Comparison of ENCODE assay signal across 8 mouse cellular contexts in genomic region chr12:79006076-79006475, GRCm38 (mm10). TPM values are rescaled to one million over a fixed set of nuclear protein-coding genes. Genes with fewer than 3 reads are reported as not detected.
A peak's percentile ranks its signal among the peaks of the same experiment; 100 is the strongest.
DNase-seq lines count a peak whose midpoint lies in the region; ATAC-seq and TF ChIP-seq lines count a peak whose summit lies in the region.

No protein-coding gene starts in this region.

- H3K27ac ChIP-seq in lung, embryonic 16.5 days (ENCODE audit: low read length): no peak overlapping the region
- H3K27ac ChIP-seq in limb, embryonic 10.5 days: no peak overlapping the region
- no peak overlapping the region for H3K27ac ChIP-seq in olfactory bulb, adult 2 months (ENCODE audit: insufficient read depth, low read depth, low read length)

- ATAC-seq in lung, embryonic 16.5 days (ENCODE audit: low read depth): no peak

- TF ChIP-seq POLR2A in olfactory bulb, adult 2 months (IDR thresholded peaks at IDR 0.05; ENCODE audit: insufficient read depth, low read depth, low read length): no peak

- H3K4me2 ChIP-seq in lung, embryonic 16.5 days (ENCODE audit: low read depth, low read length): peak overlapping the region; percentile 87

- peaks cover 4% of the 10 kb centered on the region for H3K4me1 ChIP-seq in lung, embryonic 16.5 days (replicated peaks; ENCODE audit: control insufficient read depth, insufficient read depth, low read length)
- peaks cover 8% of the 10 kb centered on the region for H3K4me1 ChIP-seq in limb, embryonic 10.5 days
- H3K4me1 ChIP-seq in olfactory bulb, adult 2 months (ENCODE audit: control insufficient read depth, insufficient read depth, low read length): peaks cover 12% of the 10 kb centered on the region; the same call in 1 of the 2 replicates

- no peaks in the 10 kb centered on the region; the same call in 1 of the 2 replicates for H3K27me3 ChIP-seq in lung, embryonic 16.5 days (ENCODE audit: control insufficient read depth, insufficient read depth, low read depth, low read length)
- H3K27me3 ChIP-seq in limb, embryonic 10.5 days (ENCODE audit: low read depth, poor library complexity, severe bottlenecking): peaks cover 60% of the 10 kb centered on the region

- H3K36me3 ChIP-seq in lung, embryonic 16.5 days (ENCODE audit: control insufficient read depth, insufficient read depth, low read length): no peaks in the 10 kb centered on the region
- H3K36me3 ChIP-seq in limb, embryonic 10.5 days: no peaks in the 10 kb centered on the region

- no peak for TF ChIP-seq CTCF in olfactory bulb, adult 2 months (IDR thresholded peaks at IDR 0.05; ENCODE audit: insufficient read depth, low read depth, low read length)

- DNase-seq in cerebellum, adult 18-20 months: peak; percentile 57 to 62
- DNase-seq in cerebellum, adult 11-12 months: no peak
- DNase-seq in lung, postnatal 10 days: no peak
- DNase-seq in limb, embryonic 10.5 days (ENCODE audit: low spot score): no peak
- no peak for DNase-seq in thymus, adult 18-20 months
- no peak for DNase-seq in gastrocnemius, adult 8-10 months (ENCODE audit: low spot score in 2 of 2)

- no peaks in the 10 kb centered on the region for H3K9me3 ChIP-seq in lung, embryonic 16.5 days (ENCODE audit: control insufficient read depth, low read length)
- H3K9me3 ChIP-seq in limb, embryonic 10.5 days (replicated peaks): no peaks in the 10 kb centered on the region

- WGBS in lung, embryonic 16.5 days: 29% methylated on average over 9 of the region's 9 CpGs
- 33% methylated on average over 9 of the region's 9 CpGs for WGBS in limb, embryonic 10.5 days
- WGBS in olfactory bulb, adult 2 months: 32% methylated on average over 9 of the region's 9 CpGs

- peak overlapping the region; percentile 81 for H3K9ac ChIP-seq in lung, embryonic 16.5 days (ENCODE audit: low read length)

- peak overlapping the region; percentile 90 for H3K4me3 ChIP-seq in lung, embryonic 16.5 days (ENCODE audit: low read length)
- peak overlapping the region; percentile 96 for H3K4me3 ChIP-seq in limb, embryonic 10.5 days
- H3K4me3 ChIP-seq in olfactory bulb, adult 2 months (ENCODE audit: insufficient read depth, low read depth, low read length): peak overlapping the region; percentile 94

RNA-seq across cellular contexts. Expression of gene Tmem229b, which starts 1.4 kb away (rescaled TPM):
- polyA plus RNA-seq in lung, embryonic 16.5 days (2015; fragmentation: Nextera tagmentation; extraction: Ambion mirVana): 6.7 and 9.5 TPM in 2 replicates
- polyA plus RNA-seq in limb, embryonic 10.5 days (2016; fragmentation: Nextera tagmentation; extraction: Ambion mirVana): 1.3 and 2.3 TPM in 2 replicates
- polyA plus RNA-seq in olfactory bulb, adult 2 months (2012; ENCODE audit: insufficient read depth, insufficient read length, low replicate concordance, missing spikeins): not detected in 2 replicates
- 1 to 10 TPM; 1.8 to 6.6 (median 3.4) TPM for total RNA-seq in gastrocnemius, adult 8-10 months (2022)

RNA-seq across cellular contexts. Expression of gene Plekhh1, which starts 22.9 kb away (rescaled TPM):
- 2.6 and 3.1 TPM in 2 replicates for polyA plus RNA-seq in lung, embryonic 16.5 days (2015; fragmentation: Nextera tagmentation; extraction: Ambion mirVana)
- polyA plus RNA-seq in limb, embryonic 10.5 days (2016; fragmentation: Nextera tagmentation; extraction: Ambion mirVana): 3.3 and 4.3 TPM in 2 replicates
- polyA plus RNA-seq in olfactory bulb, adult 2 months (2012; ENCODE audit: insufficient read depth, insufficient read length, low replicate concordance, missing spikeins): not detected in 2 replicates
- 1 to 10 TPM in 3 of 4 experiments, under 1 TPM in 1; 0.61 to 2.7 (median 1.5) TPM for total RNA-seq in gastrocnemius, adult 8-10 months (2022)

Comparison
In these comparisons a context has a peak if more than half of its experiments do, and no peak if none do; other contexts are left out.
1. DNase-seq: peak in cerebellum, adult 18-20 months (2 of 2); none in cerebellum, adult 11-12 months (single experiment), lung, postnatal 10 days (single experiment), limb, embryonic 10.5 days (single experiment), thymus, adult 18-20 months (0 of 2) and gastrocnemius, adult 8-10 months (0 of 2).
2. Peak in every context shown above with its lines, with median percentiles within 50 percentile points of each other: H3K4me3 ChIP-seq.